Mouse (Mus musculus): Measurements from ENCODE around the gene Invs. TPM values are rescaled to one million over a fixed set of nuclear protein-coding genes. Genes with fewer than 3 reads are reported as not detected.

Invs gene
- polyA plus RNA-seq, 1 experiment = 3.4 TPM

- TF ChIP-seq POLR2A (IDR thresholded peaks at IDR 0.05; ENCODE audit: low read depth, low read length) = no peak
- TF ChIP-seq CTCF (IDR thresholded peaks at IDR 0.05; ENCODE audit: extremely low read depth, insufficient read depth, insufficient read length, insufficient replicate concordance) = no peak
- Histone ChIP-seq H3K4me3 (ENCODE audit: extremely low read depth, insufficient read depth, insufficient read length) (no peak overlapping the region), H3K4me1 (ENCODE audit: control insufficient read depth, insufficient read depth, insufficient read length) (peaks cover 13% of the 10 kb centered on the region), H3K27me3 (ENCODE audit: control insufficient read depth, insufficient read depth, low read length) (no peaks in the 10 kb centered on the region), H3K36me3 (ENCODE audit: control insufficient read depth, insufficient read depth, low read length) (no peaks in the 10 kb centered on the region), H3K27ac (ENCODE audit: insufficient read depth, low read length) (no peak overlapping the region)
- WGBS = 86% methylated on average over 3 of the region's 3 CpGs
- DNase-seq (ENCODE audit: low read depth in 1 of 2, low spot score in 2 of 2) = no peak
These were observed 2.5 kb upstream of the Invs start for GRCm38 (mm10) chr4:48277011-48277410.

DNA sequence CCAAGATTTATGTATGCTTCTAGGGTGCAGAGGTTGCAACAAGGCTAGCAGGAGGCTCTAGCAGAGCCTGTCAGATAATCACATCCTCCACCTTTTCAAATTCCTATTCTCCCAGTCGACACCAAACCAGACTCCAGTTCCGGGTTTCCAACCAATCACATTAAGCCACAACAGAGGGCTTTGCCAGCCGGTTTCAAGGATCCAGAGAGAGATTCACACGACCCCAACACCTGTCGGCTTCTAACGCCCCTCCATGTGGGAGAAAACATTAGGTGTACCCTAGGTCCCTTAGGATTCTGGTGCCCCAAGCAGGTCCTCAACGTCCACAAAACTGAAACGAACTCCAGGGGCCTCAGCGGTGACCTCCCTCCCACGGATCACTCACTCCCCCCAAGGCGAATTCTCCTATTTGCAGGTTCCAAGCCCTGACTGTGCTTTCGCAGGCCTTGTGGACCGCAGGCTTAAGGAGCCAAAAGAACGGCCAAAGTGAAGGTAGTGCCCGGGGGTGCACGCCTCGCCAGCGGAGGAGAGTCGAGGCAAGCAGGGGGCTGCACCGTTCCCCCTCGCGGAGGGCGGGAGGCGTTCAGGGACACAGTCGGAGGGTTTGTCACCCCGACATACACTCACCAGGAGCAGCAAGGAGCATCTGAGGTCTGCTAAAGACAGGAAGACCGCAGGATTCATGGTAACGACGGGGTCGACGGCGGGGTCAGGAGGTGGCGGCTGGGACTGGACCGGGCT is 633 bp upstream of the Invs start:
- no peak for TF ChIP-seq CTCF (IDR thresholded peaks at IDR 0.05; ENCODE audit: extremely low read depth, insufficient read depth, insufficient read length, insufficient replicate concordance)
- Histone ChIP-seq H3K27me3 (ENCODE audit: control insufficient read depth, insufficient read depth, low read length) (no peaks in the 10 kb centered on the region), H3K36me3 (ENCODE audit: control insufficient read depth, insufficient read depth, low read length) (0 out of 2 replicates have a peak, but pooled peaks cover 1% of the 10 kb centered on the region), H3K27ac (ENCODE audit: insufficient read depth, low read length) (peak overlapping the region; percentile 62), H3K4me3 (ENCODE audit: extremely low read depth, insufficient read depth, insufficient read length) (peak overlapping the region; percentile 88), H3K4me1 (ENCODE audit: control insufficient read depth, insufficient read depth, insufficient read length) (peaks cover 6% of the 10 kb centered on the region; the same call in 1 of the 2 replicates)
- under 1% methylated on average over 34 of the region's 34 CpGs for WGBS
- DNase-seq (ENCODE audit: low read depth in 1 of 2, low spot score in 2 of 2) = no peak

DNA sequence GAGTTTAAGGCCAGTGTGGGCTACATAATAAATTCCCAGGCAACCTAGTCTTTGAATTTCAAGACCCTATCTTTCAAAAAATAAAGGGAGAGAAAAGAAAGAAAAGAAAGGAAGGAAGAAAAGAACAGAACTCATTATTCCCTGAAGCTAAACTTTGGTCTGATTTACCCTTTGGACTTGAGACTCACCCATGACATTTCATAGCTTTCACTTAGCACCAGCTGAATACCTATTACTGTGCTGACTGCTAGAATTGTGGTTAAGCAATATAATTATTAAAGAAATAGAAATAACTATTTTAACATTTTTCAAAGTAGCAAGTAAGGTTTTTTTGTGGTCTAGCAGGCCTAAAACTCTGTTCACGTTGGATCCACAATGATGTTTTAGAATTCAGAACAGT is 1.6 kb downstream of the Invs start:
- Histone ChIP-seq H3K27me3 (ENCODE audit: control insufficient read depth, insufficient read depth, low read length) (no peaks in the 10 kb centered on the region), H3K36me3 (ENCODE audit: control insufficient read depth, insufficient read depth, low read length) (peaks cover 1% of the 10 kb centered on the region; the same call in 1 of the 2 replicates), H3K4me3 (ENCODE audit: extremely low read depth, insufficient read depth, insufficient read length) (no peak overlapping the region; the same call in 1 of the 2 replicates), H3K27ac (ENCODE audit: insufficient read depth, low read length) (no peak overlapping the region), H3K4me1 (ENCODE audit: control insufficient read depth, insufficient read depth, insufficient read length) (peaks cover 3% of the 10 kb centered on the region; the same call in 1 of the 2 replicates)
- no peak for DNase-seq (ENCODE audit: low read depth in 1 of 2, low spot score in 2 of 2)
- 93% methylated on average over 1 of the region's 1 CpGs for WGBS
- TF ChIP-seq CTCF (IDR thresholded peaks at IDR 0.05; ENCODE audit: extremely low read depth, insufficient read depth, insufficient read length, insufficient replicate concordance) (no peak), POLR2A (IDR thresholded peaks at IDR 0.05; ENCODE audit: low read depth, low read length) (no peak)

DNA sequence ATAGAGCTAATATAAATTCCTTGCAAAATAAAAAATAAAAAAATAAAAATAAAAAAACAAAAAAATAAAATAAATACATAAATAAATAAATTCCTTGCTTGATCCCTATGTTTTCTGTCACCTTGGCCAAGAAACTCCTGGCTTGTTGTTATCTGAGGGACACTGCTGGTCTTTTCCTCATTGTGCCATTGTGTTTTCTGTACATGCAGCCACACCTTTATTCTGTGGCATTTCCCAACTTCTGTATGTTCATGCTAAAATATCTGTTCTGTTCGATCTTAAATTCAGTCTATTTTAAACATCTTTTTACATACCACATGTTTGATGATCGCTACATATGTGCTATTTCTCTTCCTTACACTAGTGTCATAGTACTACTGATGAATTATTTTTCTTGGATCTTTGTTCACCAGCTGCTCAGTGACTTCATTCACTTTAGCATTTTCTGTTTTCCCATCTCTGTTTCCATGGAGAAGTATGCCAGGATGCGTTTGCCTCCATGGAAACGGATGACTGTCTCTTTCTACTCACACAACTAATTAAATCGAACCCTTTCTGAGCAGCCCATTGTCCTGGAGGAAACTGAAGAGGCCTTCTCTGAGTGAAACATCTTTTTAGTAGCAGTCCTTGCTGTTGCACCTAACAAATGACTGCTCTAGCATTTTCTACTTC is 7.7 kb downstream of the Invs start:
- WGBS = 93% methylated on average over 5 of the region's 5 CpGs

GRCm38 (mm10) chr4:48314814-48315213 is 35.3 kb downstream of the Invs start:
- no peak for DNase-seq (ENCODE audit: low read depth in 1 of 2, low spot score in 2 of 2)
- 84% methylated on average over 3 of the region's 3 CpGs for WGBS
- TF ChIP-seq POLR2A (IDR thresholded peaks at IDR 0.05; ENCODE audit: low read depth, low read length) (no peak), CTCF (IDR thresholded peaks at IDR 0.05; ENCODE audit: extremely low read depth, insufficient read depth, insufficient read length, insufficient replicate concordance) (no peak)
- Histone ChIP-seq H3K4me3 (ENCODE audit: extremely low read depth, insufficient read depth, insufficient read length) (no peak overlapping the region), H3K27me3 (ENCODE audit: control insufficient read depth, insufficient read depth, low read length) (no peaks in the 10 kb centered on the region), H3K4me1 (ENCODE audit: control insufficient read depth, insufficient read depth, insufficient read length) (0 out of 2 replicates have a peak, but pooled peaks cover 3% of the 10 kb centered on the region), H3K36me3 (ENCODE audit: control insufficient read depth, insufficient read depth, low read length) (0 out of 2 replicates have a peak, but pooled peaks cover 2% of the 10 kb centered on the region), H3K27ac (ENCODE audit: insufficient read depth, low read length) (no peak overlapping the region)

More for the DNA sequence above, 7.7 kb downstream of the Invs start:
- TF ChIP-seq CTCF (IDR thresholded peaks at IDR 0.05; ENCODE audit: extremely low read depth, insufficient read depth, insufficient read length, insufficient replicate concordance) (no peak), POLR2A (IDR thresholded peaks at IDR 0.05; ENCODE audit: low read depth, low read length) (no peak)
- Histone ChIP-seq H3K4me1 (ENCODE audit: control insufficient read depth, insufficient read depth, insufficient read length) (no peaks in the 10 kb centered on the region), H3K36me3 (ENCODE audit: control insufficient read depth, insufficient read depth, low read length) (peaks cover 1% of the 10 kb centered on the region; the same call in 1 of the 2 replicates), H3K4me3 (ENCODE audit: extremely low read depth, insufficient read depth, insufficient read length) (no peak overlapping the region), H3K27ac (ENCODE audit: insufficient read depth, low read length) (no peak overlapping the region), H3K27me3 (ENCODE audit: control insufficient read depth, insufficient read depth, low read length) (no peaks in the 10 kb centered on the region)
- no peak for DNase-seq (ENCODE audit: low read depth in 1 of 2, low spot score in 2 of 2)

- no peak overlapping the region for H3K27ac ChIP-seq (ENCODE audit: insufficient read depth, low read length)
- WGBS = 91% methylated on average over 3 of the region's 3 CpGs
- no peak for DNase-seq (ENCODE audit: low read depth in 1 of 2, low spot score in 2 of 2)
- H3K4me1 ChIP-seq (ENCODE audit: control insufficient read depth, insufficient read depth, insufficient read length) = 0 out of 2 replicates have a peak, but pooled peaks cover 3% of the 10 kb centered on the region
- H3K36me3 ChIP-seq (ENCODE audit: control insufficient read depth, insufficient read depth, low read length) = no peaks in the 10 kb centered on the region
- TF ChIP-seq POLR2A (IDR thresholded peaks at IDR 0.05; ENCODE audit: low read depth, low read length) = no peak
- TF ChIP-seq CTCF (IDR thresholded peaks at IDR 0.05; ENCODE audit: extremely low read depth, insufficient read depth, insufficient read length, insufficient replicate concordance) = no peak
- no peaks in the 10 kb centered on the region for H3K27me3 ChIP-seq (ENCODE audit: control insufficient read depth, insufficient read depth, low read length)
- H3K4me3 ChIP-seq (ENCODE audit: extremely low read depth, insufficient read depth, insufficient read length) = no peak overlapping the region
These were observed 36.5 kb downstream of the Invs start for GRCm38 (mm10) chr4:48316036-48316435.
